Comparison of ENCODE assay signal across 15 mouse cellular contexts in genomic region chr12:74188815-74189214, GRCm38 (mm10).
A peak's percentile ranks its signal among the peaks of the same experiment; 100 is the strongest.
DNase-seq lines count a peak whose midpoint lies in the region; ATAC-seq lines count a peak whose summit lies in the region.
"Had no signal": no experiment of that assay in that cellular context is flagged by ENCODE, and none has a peak within 500 bp of the region (broad histone marks: within the 10 kb centered on the region; RNA-seq: fewer than 3 reads in every experiment).

No protein-coding gene starts in this region.

- WGBS in hindbrain, embryonic 11.5 days = 66% methylated on average over 7 of the region's 7 CpGs
- WGBS in hindbrain, embryonic 10.5 days = 66% methylated on average over 7 of the region's 7 CpGs
- 42% methylated on average over 7 of the region's 7 CpGs for WGBS in forebrain, embryonic 12.5 days
- WGBS in midbrain, embryonic 14.5 days = 21% methylated on average over 7 of the region's 7 CpGs

- H3K9me3 ChIP-seq in hindbrain, embryonic 11.5 days (ENCODE audit: control insufficient read depth, low read length) = no peaks in the 10 kb centered on the region
- H3K9me3 ChIP-seq in hindbrain, embryonic 10.5 days = no peaks in the 10 kb centered on the region
- H3K9me3 ChIP-seq in forebrain, embryonic 12.5 days = no peaks in the 10 kb centered on the region
- H3K9me3 ChIP-seq in midbrain, embryonic 14.5 days (ENCODE audit: control insufficient read depth, low read length) = no peaks in the 10 kb centered on the region
- H3K9me3 ChIP-seq: heart, embryonic 13.5 days; liver, embryonic 12.5 days had no signal

- H3K4me1 ChIP-seq in hindbrain, embryonic 11.5 days (replicated peaks; ENCODE audit: control insufficient read depth, insufficient read depth, low read length) = no peaks in the 10 kb centered on the region
- no peaks in the 10 kb centered on the region for H3K4me1 ChIP-seq in hindbrain, embryonic 10.5 days (replicated peaks)
- 0 out of 2 replicates have a peak, but pooled peaks cover 2% of the 10 kb centered on the region for H3K4me1 ChIP-seq in forebrain, embryonic 12.5 days
- no peaks in the 10 kb centered on the region for H3K4me1 ChIP-seq in midbrain, embryonic 14.5 days (ENCODE audit: control insufficient read depth, insufficient read depth, low read length)
- H3K4me1 ChIP-seq: embryonic facial prominence, embryonic 13.5 days; heart, embryonic 13.5 days; liver, embryonic 12.5 days had no signal

- no peak for ATAC-seq in hindbrain, embryonic 11.5 days (ENCODE audit: low FRiP score)
- ATAC-seq in forebrain, embryonic 12.5 days (ENCODE audit: low FRiP score) = peak; percentile 70; the same call in 1 of the 2 replicates
- ATAC-seq in midbrain, embryonic 14.5 days (ENCODE audit: low FRiP score, low TSS enrichment) = no peak
- ATAC-seq: liver, embryonic 12.5 days had no signal

- no peak overlapping the region for H3K27ac ChIP-seq in hindbrain, embryonic 11.5 days (ENCODE audit: low read depth, low read length)
- no peak overlapping the region for H3K27ac ChIP-seq in hindbrain, embryonic 10.5 days
- no peak overlapping the region for H3K27ac ChIP-seq in forebrain, embryonic 12.5 days
- H3K27ac ChIP-seq in midbrain, embryonic 14.5 days (replicated peaks; ENCODE audit: low read depth, low read length) = no peak overlapping the region
- H3K27ac ChIP-seq: embryonic facial prominence, embryonic 13.5 days; gastrocnemius, adult 2 months; heart, embryonic 13.5 days; liver, embryonic 12.5 days had no signal

- H3K9ac ChIP-seq in hindbrain, embryonic 11.5 days (ENCODE audit: low read depth, low read length) = no peak overlapping the region
- no peak overlapping the region for H3K9ac ChIP-seq in forebrain, embryonic 12.5 days
- no peak overlapping the region for H3K9ac ChIP-seq in midbrain, embryonic 14.5 days (replicated peaks; ENCODE audit: low read length)
- H3K9ac ChIP-seq: embryonic facial prominence, embryonic 13.5 days; heart, embryonic 13.5 days; liver, embryonic 12.5 days had no signal

- no peaks in the 10 kb centered on the region for H3K27me3 ChIP-seq in hindbrain, embryonic 11.5 days (ENCODE audit: control insufficient read depth, insufficient read depth, low read length)
- H3K27me3 ChIP-seq in hindbrain, embryonic 10.5 days (ENCODE audit: insufficient read depth, poor library complexity, severe bottlenecking) = no peaks in the 10 kb centered on the region
- no peaks in the 10 kb centered on the region for H3K27me3 ChIP-seq in forebrain, embryonic 12.5 days
- H3K27me3 ChIP-seq in midbrain, embryonic 14.5 days (ENCODE audit: control insufficient read depth, insufficient read depth, low read length) = no peaks in the 10 kb centered on the region
- H3K27me3 ChIP-seq: embryonic facial prominence, embryonic 13.5 days; heart, embryonic 13.5 days; liver, embryonic 12.5 days had no signal

- no peak overlapping the region for H3K4me2 ChIP-seq in hindbrain, embryonic 11.5 days (replicated peaks; ENCODE audit: low read depth, low read length)
- H3K4me2 ChIP-seq in forebrain, embryonic 12.5 days = no peak overlapping the region
- no peak overlapping the region for H3K4me2 ChIP-seq in midbrain, embryonic 14.5 days (ENCODE audit: low read length)
- H3K4me2 ChIP-seq: embryonic facial prominence, embryonic 13.5 days; heart, embryonic 13.5 days; liver, embryonic 12.5 days had no signal

- H3K36me3 ChIP-seq in hindbrain, embryonic 11.5 days (ENCODE audit: control insufficient read depth, insufficient read depth, low read length) = no peaks in the 10 kb centered on the region
- H3K36me3 ChIP-seq in hindbrain, embryonic 10.5 days = no peaks in the 10 kb centered on the region
- H3K36me3 ChIP-seq in forebrain, embryonic 12.5 days (replicated peaks) = no peaks in the 10 kb centered on the region
- no peaks in the 10 kb centered on the region for H3K36me3 ChIP-seq in midbrain, embryonic 14.5 days (ENCODE audit: control insufficient read depth, insufficient read depth, low read length)
- H3K36me3 ChIP-seq: embryonic facial prominence, embryonic 13.5 days; heart, embryonic 13.5 days; liver, embryonic 12.5 days had no signal

- H3K4me3 ChIP-seq in hindbrain, embryonic 11.5 days (ENCODE audit: low read depth, low read length) = no peak overlapping the region
- no peak overlapping the region for H3K4me3 ChIP-seq in hindbrain, embryonic 10.5 days
- no peak overlapping the region for H3K4me3 ChIP-seq in forebrain, embryonic 12.5 days (replicated peaks)
- no peak overlapping the region for H3K4me3 ChIP-seq in midbrain, embryonic 14.5 days (replicated peaks; ENCODE audit: low read depth, low read length)
- H3K4me3 ChIP-seq: embryonic facial prominence, embryonic 13.5 days; gastrocnemius, adult 2 months; heart, embryonic 13.5 days; liver, embryonic 12.5 days had no signal

- peak; percentile 5 for DNase-seq in hindbrain, embryonic 11.5 days (ENCODE audit: low spot score)
- DNase-seq in hindbrain, embryonic 10.5 days (ENCODE audit: low spot score) = no peak
- peak; percentile 45 for DNase-seq in layer of hippocampus, adult 9-10 months (ENCODE audit: low spot score)
- peak; percentile 36 for DNase-seq in midbrain, embryonic 14.5 days
- DNase-seq in thymus, postnatal 0 days (ENCODE audit: low spot score) = no peak
- no peak for DNase-seq in lung, postnatal 36 days
- DNase-seq in T-cell, adult 2 months (ENCODE audit: low spot score) = no peak
- DNase-seq: adrenal gland, adult 8-10 months; gastrocnemius, adult 2 months; kidney, postnatal 36 days; thymus, postnatal 4 days had no signal

Comparison
In these comparisons a context has a peak if more than half of its experiments do, and no peak if none do; other contexts are left out.
1. DNase-seq: peak in hindbrain, embryonic 11.5 days (single experiment), layer of hippocampus, adult 9-10 months (single experiment) and midbrain, embryonic 14.5 days (single experiment); none in hindbrain, embryonic 10.5 days (single experiment), thymus, postnatal 0 days (single experiment), lung, postnatal 36 days (single experiment) and T-cell, adult 2 months (single experiment).